Mouse (Mus musculus) midbrain, embryonic 15.5 days (tissue): ENCODE data around the gene Trim9. TPM values are rescaled to one million over a fixed set of nuclear protein-coding genes. Genes with fewer than 3 reads are reported as not detected.

ENCODE experiments used
- polyA plus RNA-seq: library from polyadenylated mRNA; unstranded; fragments of >200 nt; fragmentation: Nextera tagmentation; extraction: Ambion mirVana; gene quantifications from 2 replicates; pipeline ENCODE4 v1.2.1, GENCODE M21; 2015

The Trim9 gene
- polyA plus RNA-seq, 1 experiment from 2014 or later = 91.8 TPM

Other genes starting within 250 kb of the Trim9 start
- 14.1 and 15.9 TPM in 2 replicates for gene Nin, start 233.9 kb downstream of the Trim9 start, polyA plus RNA-seq
- 0.27 and 0.28 TPM in 2 replicates for gene Abhd12b, start 193.5 kb downstream of the Trim9 start, polyA plus RNA-seq
- gene Pygl, start 116.1 kb downstream of the Trim9 start, polyA plus RNA-seq = 8.6 and 9.1 TPM in 2 replicates
- 128 and 135 TPM in 2 replicates for gene Tmx1, start 105.5 kb upstream of the Trim9 start, polyA plus RNA-seq